Mouse (Mus musculus): ENCODE data around the gene Gramd1a.

Gramd1a gene

GRCm38 (mm10) chr7:31096892-31097564, 58.7 kb downstream of the Gramd1a start:
- no peak for DNase-seq (ENCODE audit: low spot score in 2 of 2)

GRCm38 (mm10) chr7:31094774-31095501, 60.8 kb downstream of the Gramd1a start:
- DNase-seq (ENCODE audit: low spot score in 2 of 2): no peak

DNA sequence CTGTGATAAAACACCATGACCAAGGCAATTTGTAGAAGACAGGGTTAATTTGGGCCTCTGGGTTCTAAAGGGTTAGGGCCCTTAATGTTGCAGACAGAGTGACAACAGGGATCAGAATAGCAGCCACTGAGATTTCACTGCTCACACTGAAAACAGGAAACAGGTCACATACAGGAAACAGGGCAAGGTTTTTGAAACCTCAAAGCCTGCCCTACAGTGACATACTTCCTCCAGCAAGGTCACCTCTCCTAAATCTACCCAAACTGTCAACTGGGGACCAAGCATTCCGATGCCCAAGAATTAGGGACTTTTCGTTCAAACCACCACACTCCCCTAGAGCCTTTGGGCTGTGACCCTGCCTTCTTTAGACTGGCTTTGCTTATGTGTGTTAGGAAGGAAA, 66.0 kb downstream of the Gramd1a start:
- DNase-seq (ENCODE audit: low spot score in 2 of 2): no peak

- no peak for DNase-seq (ENCODE audit: low spot score in 2 of 2)
These were observed 67.5 kb downstream of the Gramd1a start for GRCm38 (mm10) chr7:31088206-31088605.

DNA sequence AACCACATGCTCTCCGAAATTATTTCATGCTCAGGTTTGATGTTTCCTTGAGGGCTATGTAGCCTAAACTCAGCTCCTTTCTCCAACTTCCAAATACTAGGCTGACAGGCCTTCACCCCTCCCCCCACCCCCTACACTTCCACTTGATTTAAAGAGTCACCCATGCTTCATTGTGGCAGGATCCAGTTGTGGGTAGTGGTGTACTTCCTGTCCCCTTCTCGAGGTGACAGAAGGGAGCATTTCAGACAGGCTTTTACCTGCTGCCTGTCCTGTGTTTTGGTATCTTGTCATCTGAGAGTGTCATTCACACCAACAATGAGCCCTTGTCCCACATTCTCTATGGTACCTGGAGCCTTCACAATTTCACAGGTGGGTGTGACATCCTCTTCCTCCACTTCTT, 68.4 kb downstream of the Gramd1a start:
- DNase-seq (ENCODE audit: low spot score in 2 of 2): no peak

- DNase-seq (ENCODE audit: low spot score in 2 of 2): no peak
These were observed 69.4 kb downstream of the Gramd1a start for GRCm38 (mm10) chr7:31086175-31086755.

DNA sequence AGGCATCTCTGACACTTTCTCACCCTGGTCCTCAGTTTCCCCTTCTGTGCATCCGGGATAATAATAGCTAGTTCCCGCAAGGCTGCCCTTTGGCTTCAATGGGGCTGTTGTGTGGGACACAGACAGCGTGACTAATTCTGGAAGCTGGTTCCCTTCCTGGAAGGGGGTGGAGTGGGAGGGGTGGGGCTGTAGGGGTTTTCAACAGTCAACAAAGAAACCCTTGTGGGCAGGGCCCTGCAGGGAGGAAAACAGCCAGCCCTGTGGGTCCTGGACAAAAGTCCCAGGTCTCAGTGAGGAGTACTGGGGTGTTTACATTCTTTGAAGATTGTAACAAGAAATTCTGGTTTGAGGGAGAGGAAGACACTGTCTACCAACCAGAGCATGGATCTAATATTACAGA, 70.5 kb downstream of the Gramd1a start:
- peak; percentile 77 to 78 for DNase-seq (ENCODE audit: low spot score in 2 of 2)

DNA sequence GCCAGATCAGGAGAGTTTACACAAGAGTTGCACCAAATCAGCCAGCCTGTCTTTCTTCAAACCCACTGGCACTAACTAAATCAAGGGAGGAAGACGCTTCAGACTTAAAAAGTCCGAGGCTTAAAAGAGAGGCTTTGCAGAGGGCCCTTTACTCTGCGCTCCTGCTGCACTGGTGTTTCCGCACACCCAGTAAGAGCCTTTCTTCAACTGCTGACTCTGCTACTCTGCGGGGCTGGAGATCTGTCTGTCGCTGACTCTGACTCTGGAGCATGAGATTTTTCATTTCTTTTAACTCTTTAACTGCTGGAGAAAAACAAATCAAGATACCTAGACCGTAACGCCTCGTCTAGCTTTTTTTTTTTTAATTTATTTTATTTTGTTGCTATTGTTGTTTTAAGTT, 71.6 kb downstream of the Gramd1a start:
- DNase-seq (ENCODE audit: low spot score in 2 of 2): no peak

GRCm38 (mm10) chr7:31082831-31083588, 72.7 kb downstream of the Gramd1a start:
- peak; percentile 90 for DNase-seq (ENCODE audit: low spot score in 2 of 2)

- DNase-seq (ENCODE audit: low spot score in 2 of 2): no peak
These were observed 73.6 kb downstream of the Gramd1a start for GRCm38 (mm10) chr7:31082106-31082505.

DNA sequence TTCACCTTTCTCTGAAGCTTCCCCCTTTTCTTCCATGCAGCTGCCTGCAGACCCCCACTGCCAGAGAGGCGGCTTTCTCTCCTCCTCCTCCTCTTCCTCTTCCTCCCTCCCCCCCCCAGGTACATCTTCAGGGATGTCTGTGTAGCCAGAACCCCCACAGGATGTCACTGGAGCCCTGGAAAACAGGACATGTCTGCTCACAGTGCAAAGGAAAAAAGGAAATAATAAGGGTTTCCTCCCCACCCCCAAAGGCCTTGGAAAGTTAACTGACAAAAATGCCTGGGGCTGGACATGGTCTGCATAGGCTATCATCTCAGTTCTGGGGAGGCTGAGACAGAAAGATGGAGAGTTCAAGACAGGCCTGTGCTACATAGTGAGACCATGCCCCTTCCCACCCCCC, 74.6 kb downstream of the Gramd1a start:
- no peak for DNase-seq (ENCODE audit: low spot score in 2 of 2)

DNA sequence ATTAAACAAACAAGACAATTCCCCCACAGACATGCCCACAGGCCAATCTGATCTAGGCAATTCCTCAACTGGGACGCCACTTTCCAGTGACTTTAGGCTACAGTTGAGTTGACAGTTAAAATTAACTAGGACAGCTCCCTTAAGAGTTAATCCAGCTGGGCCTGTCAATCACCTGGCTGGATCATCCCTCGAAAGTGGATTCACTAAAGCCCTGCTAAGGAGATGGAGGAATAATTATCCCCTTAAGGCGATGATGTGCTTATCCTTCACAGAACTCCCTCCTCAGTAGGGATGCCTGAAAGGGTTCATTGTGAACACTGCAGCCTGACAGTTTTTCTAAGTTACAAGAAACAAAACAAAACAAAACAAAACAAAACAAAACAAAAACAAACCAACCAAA, 75.1 kb downstream of the Gramd1a start:
- no peak for DNase-seq (ENCODE audit: low spot score in 2 of 2)

Measured in heart, adult 9 months (tissue).